Mouse (Mus musculus): ENCODE measurements at regions not wholly inside any gene's neighbourhood (a gene's known extent, or its start where the extent isn't known, plus 50 kb on each side); places are given as distances from the start of the nearest gene placed in this dataset.
"Not testable (repeated sequence)": the region's sequence is repeated elsewhere in the genome, so short reads cannot be mapped to it uniquely, and the experiment has no call there.

- no peak for DNase-seq (ENCODE audit: extremely low spot score)
Observed at GRCm38 (mm10) chr12:98144464-98144863, 114.8 kb downstream of the Galc start.

GRCm38 (mm10) chr12:98143170-98143569, 116.1 kb downstream of the Galc start:
- no peak for DNase-seq (ENCODE audit: extremely low spot score)

GRCm38 (mm10) chr12:98139906-98140305, 119.4 kb downstream of the Galc start:
- not testable (repeated sequence) for DNase-seq (ENCODE audit: extremely low spot score)

- no peak for DNase-seq (ENCODE audit: extremely low spot score)
Observed at GRCm38 (mm10) chr12:98131276-98131675, 128.0 kb downstream of the Galc start.

- DNase-seq (ENCODE audit: extremely low spot score), result no peak
Observed at GRCm38 (mm10) chr12:98123541-98123940, 135.7 kb downstream of the Galc start.

DNA sequence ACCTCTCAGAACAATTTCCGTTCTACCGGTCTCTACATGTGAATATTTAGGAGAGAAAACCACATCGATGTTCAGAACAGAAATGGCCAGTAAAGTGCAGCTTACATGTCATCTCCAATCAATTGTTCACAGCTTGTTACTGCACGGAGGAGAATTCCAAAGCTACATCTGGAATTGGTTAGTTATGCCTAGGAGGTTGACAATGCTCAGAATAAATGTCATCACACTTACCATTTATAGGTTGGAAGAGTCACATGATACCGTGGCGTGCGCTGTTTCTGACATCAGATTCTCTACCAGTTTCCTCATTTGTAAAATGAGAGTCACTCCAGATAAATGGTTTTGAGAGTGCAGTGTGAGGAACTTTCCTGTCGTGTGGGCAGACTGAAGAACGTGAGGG, 151.2 kb downstream of the Galc start:
- peak; percentile 2 for DNase-seq (ENCODE audit: extremely low spot score)

DNA sequence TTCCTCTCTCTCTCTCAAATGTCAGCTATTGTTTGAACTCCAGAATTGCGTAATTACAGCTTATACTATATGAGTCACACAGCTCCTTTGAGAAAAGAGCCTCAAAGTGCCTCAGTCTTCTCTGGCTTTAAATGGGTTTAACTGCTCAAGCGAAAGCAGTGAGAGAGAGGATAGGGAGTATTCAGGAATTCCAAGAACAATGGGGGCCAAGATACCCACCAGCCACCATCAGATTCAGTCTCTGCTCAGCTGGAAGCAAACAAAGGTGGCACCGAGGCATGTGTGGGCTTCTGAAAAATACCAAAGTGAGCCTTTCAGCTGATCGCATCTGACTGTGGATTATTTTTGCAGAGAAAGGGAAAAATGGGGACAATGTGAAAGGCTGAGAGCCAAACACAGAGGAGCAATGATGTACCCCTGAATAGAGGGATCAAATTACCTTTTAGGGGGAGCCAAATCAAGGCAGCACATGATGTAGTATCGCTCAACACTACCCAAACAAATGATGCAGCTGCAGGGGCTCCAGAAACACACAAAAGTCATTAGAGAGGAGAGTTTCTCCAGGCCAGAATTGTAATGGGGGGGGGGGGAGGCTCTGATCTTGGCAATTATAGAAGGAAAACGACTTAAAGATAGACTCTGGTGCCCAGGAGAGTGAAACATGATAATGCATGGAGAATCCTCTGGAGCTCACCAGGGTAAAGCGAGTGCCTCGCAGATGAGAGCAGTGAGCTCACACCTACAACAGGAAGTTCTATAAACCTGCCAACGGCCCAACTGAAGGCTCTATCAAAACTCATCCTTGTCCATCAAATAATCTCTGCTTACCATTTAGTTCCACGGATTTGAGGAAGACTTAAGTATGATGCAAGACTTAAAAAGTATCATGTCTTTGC, 152.2 kb downstream of the Galc start:
- peak; percentile 2 for DNase-seq (ENCODE audit: extremely low spot score)

DNA sequence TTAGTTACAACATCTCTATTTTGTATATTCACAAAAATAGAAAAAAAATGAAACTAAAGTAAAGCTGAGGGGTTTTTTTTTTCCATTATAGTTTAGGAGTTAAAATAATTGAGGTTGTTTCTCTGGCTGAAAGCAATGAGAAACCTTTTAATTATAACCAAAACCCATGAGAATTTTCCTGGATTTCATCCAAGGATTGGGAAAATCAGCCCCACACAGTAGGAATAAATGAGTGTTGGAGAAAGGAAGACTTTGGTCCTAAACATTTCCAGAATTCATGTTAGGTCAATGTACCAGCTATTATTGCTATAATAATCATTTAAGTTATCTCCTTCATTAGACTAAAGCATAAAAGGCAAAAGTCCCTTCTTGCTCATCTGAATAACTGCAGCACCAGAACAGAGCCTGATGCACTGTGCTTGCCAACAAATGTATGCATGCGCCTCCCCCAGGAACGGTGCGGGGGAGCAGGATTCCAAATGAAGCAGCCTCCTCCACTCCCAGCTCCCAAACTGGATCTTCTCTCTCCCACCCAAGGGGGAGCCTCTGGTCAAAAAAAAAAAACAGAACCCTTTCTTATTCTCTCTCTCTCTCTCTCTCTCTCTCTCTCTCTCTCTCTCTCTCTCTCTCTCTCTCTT, 153.0 kb downstream of the Galc start:
- no peak for DNase-seq (ENCODE audit: extremely low spot score)

DNA sequence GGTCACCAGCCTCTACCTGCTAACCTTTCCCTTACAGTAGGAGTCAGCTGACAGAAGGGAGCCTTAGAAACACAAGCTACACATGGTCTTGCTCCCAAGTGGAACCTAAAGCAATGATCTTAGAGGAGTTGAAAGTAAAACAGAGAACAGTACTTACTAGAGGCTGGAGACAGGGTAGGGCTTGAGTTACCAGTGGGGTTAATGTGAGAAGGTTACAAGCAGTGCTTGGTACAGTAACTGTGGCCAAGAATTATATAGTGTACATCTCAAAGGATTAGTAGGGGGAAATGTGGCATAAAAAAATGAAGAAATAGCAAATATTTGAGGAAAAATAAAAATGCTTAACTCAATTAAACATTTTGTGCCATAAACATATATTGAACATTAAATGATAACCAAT, 153.5 kb downstream of the Galc start:
- no peak for DNase-seq (ENCODE audit: extremely low spot score)

DNA sequence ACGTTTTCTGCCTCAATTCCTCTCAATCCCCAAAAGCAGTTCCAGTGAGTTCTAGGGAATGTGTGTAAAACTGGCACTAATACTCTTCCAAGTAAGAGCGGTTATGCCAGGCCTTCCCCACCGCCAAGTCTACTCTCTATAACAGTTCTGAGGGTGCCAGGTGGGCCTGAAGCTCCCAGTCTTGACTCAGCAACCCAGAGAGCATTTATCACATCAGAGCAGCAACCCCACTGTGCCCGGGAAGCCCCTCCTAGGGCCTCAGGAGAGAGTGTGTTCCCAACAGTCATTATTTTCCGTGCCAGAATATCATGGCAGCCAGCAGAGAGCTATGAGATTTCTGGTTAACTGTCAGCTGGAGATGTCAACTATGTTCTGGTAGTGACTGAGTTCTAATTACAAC, 169.1 kb downstream of the Galc start:
- no peak for DNase-seq (ENCODE audit: extremely low spot score)

GRCm38 (mm10) chr12:98078351-98078750, 180.9 kb downstream of the Galc start:
- no peak for DNase-seq (ENCODE audit: extremely low spot score)

- DNase-seq (ENCODE audit: extremely low spot score), result no peak
Observed at GRCm38 (mm10) chr12:98075580-98075979, 183.7 kb downstream of the Galc start.

DNA sequence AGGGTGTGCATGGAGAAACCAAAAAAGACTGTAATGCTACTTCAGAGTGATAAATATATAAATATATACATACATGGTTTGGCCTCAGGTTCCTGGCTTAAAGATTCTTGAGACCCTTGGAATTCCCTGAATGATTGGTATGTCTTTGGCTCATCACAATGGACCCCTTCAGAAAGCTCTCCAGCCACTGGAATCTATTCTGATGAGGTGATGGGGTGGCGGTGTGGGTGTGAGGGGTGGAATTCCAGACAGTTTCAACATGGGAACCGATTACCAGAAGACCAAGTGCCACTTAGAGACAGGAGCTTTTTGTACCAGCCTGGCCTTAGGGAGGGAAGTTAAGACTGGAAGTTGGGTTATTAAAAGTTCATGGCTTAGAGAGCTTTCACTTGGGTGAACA, 190.1 kb downstream of the Galc start:
- no peak for DNase-seq (ENCODE audit: extremely low spot score)

- no peak for DNase-seq (ENCODE audit: extremely low spot score)
Observed at GRCm38 (mm10) chr12:98059419-98060180, 199.7 kb downstream of the Galc start.

DNA sequence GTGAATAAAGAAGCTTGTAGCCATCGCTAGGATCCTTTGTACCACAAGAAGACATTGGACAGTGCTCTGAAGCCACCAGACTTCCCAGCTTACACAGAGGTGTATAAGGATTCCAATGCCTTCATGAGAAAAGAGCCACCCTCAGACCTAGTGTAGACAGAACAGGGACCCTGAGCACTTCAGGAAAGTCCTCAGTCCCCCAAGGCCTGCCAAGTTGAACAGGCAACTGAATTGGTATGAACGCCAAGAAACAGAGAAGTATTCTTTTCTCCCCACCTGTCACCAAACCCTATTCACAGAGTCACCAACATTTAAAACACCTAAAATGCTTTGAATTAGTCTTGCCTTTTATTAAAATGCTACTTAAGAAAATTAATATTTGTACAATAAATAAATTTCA, 200.3 kb downstream of the Galc start:
- no peak for DNase-seq (ENCODE audit: extremely low spot score)

DNA sequence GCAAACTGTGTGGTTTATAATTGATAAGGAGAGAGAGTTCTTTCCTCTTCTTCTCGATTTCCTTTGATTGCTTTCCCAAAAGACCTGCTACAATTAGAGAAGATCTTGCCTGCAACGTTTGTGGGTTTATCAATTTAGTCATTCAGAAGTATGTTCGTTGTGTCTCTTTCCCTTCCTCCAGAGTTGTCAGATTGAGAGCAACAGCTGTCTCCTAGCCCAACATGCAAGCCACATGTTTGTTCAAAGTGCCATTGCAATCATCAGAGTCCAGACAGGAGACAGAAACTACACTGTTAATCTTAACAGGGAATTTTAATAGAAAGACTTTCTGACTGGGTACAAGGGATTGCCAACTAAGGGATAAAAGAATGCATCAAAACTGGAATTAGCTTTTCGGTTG, 208.3 kb downstream of the Galc start:
- DNase-seq (ENCODE audit: extremely low spot score), result no peak

DNA sequence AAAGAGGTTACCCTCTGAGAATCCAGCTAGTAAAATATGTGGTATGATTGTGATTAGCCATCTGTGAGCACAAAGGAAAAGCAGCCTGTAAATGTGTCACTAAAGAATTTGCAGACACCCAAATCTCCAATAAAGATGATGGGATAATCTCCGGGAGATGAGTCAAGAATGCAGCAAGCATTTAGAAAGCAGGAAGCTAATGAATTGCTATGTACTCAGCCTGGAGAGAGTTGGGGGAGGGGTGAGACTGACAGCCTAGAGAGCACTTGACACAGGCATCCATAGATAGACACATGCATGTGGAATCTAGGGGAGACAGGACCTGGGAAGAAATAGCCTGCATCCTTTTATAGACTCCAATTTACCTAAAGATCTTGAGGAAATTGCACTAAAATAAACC, 208.8 kb downstream of the Galc start:
- DNase-seq (ENCODE audit: extremely low spot score), result peak; percentile 31

DNA sequence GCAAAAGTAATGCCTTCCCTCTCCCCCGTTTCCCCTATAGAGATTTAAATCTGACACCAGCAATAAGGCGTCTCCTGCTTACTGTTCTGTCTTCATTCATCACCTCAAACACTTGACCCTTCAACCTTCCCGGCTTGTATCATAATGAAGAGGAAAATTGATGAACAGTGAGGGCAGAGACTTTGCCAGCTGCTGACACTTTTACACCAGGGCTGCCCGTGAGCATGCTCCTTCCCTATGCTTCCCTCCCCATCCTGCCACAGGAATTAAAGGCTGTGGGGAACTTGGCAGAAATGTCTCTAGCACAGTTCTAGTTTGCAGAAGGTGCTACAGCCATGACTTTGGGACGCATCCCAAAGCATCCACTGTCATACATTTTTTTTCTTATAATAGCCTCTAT, 209.2 kb downstream of the Galc start:
- peak; percentile 20 for DNase-seq (ENCODE audit: extremely low spot score)

GRCm38 (mm10) chr12:98047765-98048164, 211.5 kb downstream of the Galc start:
- DNase-seq (ENCODE audit: extremely low spot score), result no peak

- DNase-seq (ENCODE audit: extremely low spot score), result no peak
Observed at GRCm38 (mm10) chr12:98046459-98047440, 212.5 kb downstream of the Galc start.

DNA sequence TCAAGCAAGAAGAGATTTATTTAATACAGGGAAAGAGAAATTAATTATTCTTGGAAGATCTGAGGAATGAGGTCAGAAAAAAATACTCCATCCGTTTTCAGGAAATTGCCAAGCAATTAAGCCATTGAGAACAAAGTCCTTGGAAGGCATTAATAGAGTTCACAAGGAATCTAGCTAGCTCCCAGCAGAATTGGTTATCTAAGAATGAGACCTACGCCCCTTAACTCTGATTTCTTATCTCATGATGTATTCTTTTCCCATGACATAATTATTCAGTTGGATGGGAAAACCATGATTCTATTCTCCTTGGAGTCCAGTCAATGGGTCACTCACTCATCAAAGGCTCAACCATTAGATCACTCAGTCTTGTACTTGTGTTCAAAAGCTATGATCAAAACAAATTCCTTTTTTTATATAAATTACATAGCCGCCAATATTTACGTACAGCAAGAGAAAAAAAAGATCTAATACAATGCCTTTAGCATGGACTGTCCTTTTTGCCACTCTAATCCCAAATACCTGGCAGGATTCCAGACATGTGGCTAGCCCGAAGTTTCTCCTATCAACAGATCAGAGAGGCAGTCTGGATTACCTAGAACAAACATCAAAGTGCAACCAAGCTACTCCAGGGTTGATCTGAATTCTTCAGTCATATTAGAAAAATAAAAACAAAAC, 213.3 kb downstream of the Galc start:
- no peak for DNase-seq (ENCODE audit: extremely low spot score)

All from embryo, embryonic 9.5 days (tissue).